Mouse (Mus musculus): ENCODE measurements around the gene Tlx3. TPM values are rescaled to one million over a fixed set of nuclear protein-coding genes. Genes with fewer than 3 reads are reported as not detected.
A peak's percentile ranks its signal among the peaks of the same experiment; 100 is the strongest.

The Tlx3 gene
- polyA plus RNA-seq, 1 experiment from 2014 or later: 83.5 TPM

GRCm38 (mm10) chr11:33202972-33203371 is 417 bp downstream of the Tlx3 start:
- no peaks in the 10 kb centered on the region for H3K9me3 ChIP-seq
- peak overlapping the region; percentile 47 for H3K4me3 ChIP-seq
- peaks cover 90% of the 10 kb centered on the region for H3K27me3 ChIP-seq (replicated peaks)
- no peaks in the 10 kb centered on the region for H3K36me3 ChIP-seq
- H3K27ac ChIP-seq: peak overlapping the region; percentile 68
- peak overlapping the region; percentile 65 for H3K9ac ChIP-seq
- under 1% methylated on average over 47 of the region's 47 CpGs for WGBS
- peak overlapping the region; percentile 66 for H3K4me2 ChIP-seq (replicated peaks)
- peaks cover 28% of the 10 kb centered on the region for H3K4me1 ChIP-seq
- ATAC-seq (ENCODE audit: low FRiP score, low read depth): peak; percentile 12; the same call in 1 of the 2 replicates

GRCm38 (mm10) chr11:33202296-33202695 is 1.1 kb downstream of the Tlx3 start:
- Histone ChIP-seq H3K9me3 (no peaks in the 10 kb centered on the region), H3K4me1 (peaks cover 28% of the 10 kb centered on the region), H3K4me2 (replicated peaks) (peak overlapping the region; percentile 66), H3K36me3 (no peaks in the 10 kb centered on the region), H3K27me3 (replicated peaks) (peaks cover 97% of the 10 kb centered on the region), H3K4me3 (peak overlapping the region; percentile 47), H3K27ac (0 out of 2 replicates have a peak overlapping the region, but pooled peaks have one; percentile 68), H3K9ac (peak overlapping the region; percentile 65)
- 1% methylated on average over 37 of the region's 37 CpGs for WGBS
- ATAC-seq (ENCODE audit: low FRiP score, low read depth): no peak

GRCm38 (mm10) chr11:33201626-33202010 is 1.8 kb downstream of the Tlx3 start:
- ATAC-seq (ENCODE audit: low FRiP score, low read depth): peak; percentile 27
- Histone ChIP-seq H3K27me3 (replicated peaks) (peaks cover 98% of the 10 kb centered on the region), H3K9me3 (no peaks in the 10 kb centered on the region), H3K36me3 (no peaks in the 10 kb centered on the region), H3K4me3 (peak overlapping the region; percentile 47), H3K4me1 (peaks cover 31% of the 10 kb centered on the region), H3K9ac (peak overlapping the region; percentile 65), H3K27ac (peak overlapping the region; percentile 84), H3K4me2 (replicated peaks) (peak overlapping the region; percentile 66)
- 0% methylated on average over 19 of the region's 19 CpGs for WGBS

- Histone ChIP-seq H3K4me2 (replicated peaks) (peak overlapping the region; percentile 66), H3K27me3 (replicated peaks) (peaks cover 98% of the 10 kb centered on the region), H3K36me3 (no peaks in the 10 kb centered on the region), H3K9ac (peak overlapping the region; percentile 65), H3K4me1 (peaks cover 35% of the 10 kb centered on the region), H3K9me3 (no peaks in the 10 kb centered on the region), H3K4me3 (peak overlapping the region; percentile 47), H3K27ac (peak overlapping the region; percentile 84)
- peak; percentile 51 for ATAC-seq (ENCODE audit: low FRiP score, low read depth)
- under 1% methylated on average over 69 of the region's 76 CpGs for WGBS
Observed at GRCm38 (mm10) chr11:33200764-33201625, 2.4 kb downstream of the Tlx3 start.

GRCm38 (mm10) chr11:33199906-33200763 is 3.3 kb downstream of the Tlx3 start:
- Histone ChIP-seq H3K27ac (0 out of 2 replicates have a peak overlapping the region, but pooled peaks have one; percentile 26), H3K4me3 (peak overlapping the region; percentile 47), H3K4me2 (replicated peaks) (peak overlapping the region; percentile 66), H3K27me3 (replicated peaks) (peaks cover 98% of the 10 kb centered on the region), H3K4me1 (peaks cover 35% of the 10 kb centered on the region), H3K9ac (peak overlapping the region; percentile 65), H3K9me3 (no peaks in the 10 kb centered on the region), H3K36me3 (no peaks in the 10 kb centered on the region)
- WGBS: under 1% methylated on average over 45 of the region's 45 CpGs
- ATAC-seq (ENCODE audit: low FRiP score, low read depth): no peak

- WGBS: 2% methylated on average over 15 of the region's 15 CpGs
- Histone ChIP-seq H3K9ac (peak overlapping the region; percentile 65; the same call in 1 of the 2 replicates), H3K4me2 (replicated peaks) (peak overlapping the region; percentile 66), H3K4me1 (peaks cover 33% of the 10 kb centered on the region), H3K36me3 (no peaks in the 10 kb centered on the region), H3K27ac (no peak overlapping the region), H3K9me3 (no peaks in the 10 kb centered on the region), H3K4me3 (peak overlapping the region; percentile 47), H3K27me3 (replicated peaks) (peaks cover 95% of the 10 kb centered on the region)
- no peak for ATAC-seq (ENCODE audit: low FRiP score, low read depth)
Observed at GRCm38 (mm10) chr11:33199117-33199514, 4.3 kb downstream of the Tlx3 start.

- ATAC-seq (ENCODE audit: low FRiP score, low read depth): no peak
- no peaks in the 10 kb centered on the region for H3K9me3 ChIP-seq
- H3K4me1 ChIP-seq: peaks cover 32% of the 10 kb centered on the region
- H3K27me3 ChIP-seq (replicated peaks): peaks cover 95% of the 10 kb centered on the region
- peak overlapping the region; percentile 47 for H3K4me3 ChIP-seq
- H3K27ac ChIP-seq: no peak overlapping the region
- peak overlapping the region; percentile 66 for H3K4me2 ChIP-seq (replicated peaks)
- WGBS: 15% methylated on average over 22 of the region's 22 CpGs
- H3K9ac ChIP-seq: 0 out of 2 replicates have a peak overlapping the region, but pooled peaks have one; percentile 17
- no peaks in the 10 kb centered on the region for H3K36me3 ChIP-seq
Observed at GRCm38 (mm10) chr11:33198351-33199116, 4.9 kb downstream of the Tlx3 start.

- H3K27ac ChIP-seq: no peak overlapping the region
- peaks cover 94% of the 10 kb centered on the region for H3K27me3 ChIP-seq (replicated peaks)
- H3K4me2 ChIP-seq (replicated peaks): peak overlapping the region; percentile 66
- H3K4me1 ChIP-seq: peaks cover 25% of the 10 kb centered on the region
- no peaks in the 10 kb centered on the region for H3K36me3 ChIP-seq
- WGBS: 10% methylated on average over 15 of the region's 15 CpGs
- H3K4me3 ChIP-seq: no peak overlapping the region
- no peak overlapping the region for H3K9ac ChIP-seq
- ATAC-seq (ENCODE audit: low FRiP score, low read depth): no peak
- no peaks in the 10 kb centered on the region for H3K9me3 ChIP-seq
Observed at GRCm38 (mm10) chr11:33197673-33198072, 5.7 kb downstream of the Tlx3 start.

- H3K9me3 ChIP-seq: no peaks in the 10 kb centered on the region
- no peaks in the 10 kb centered on the region for H3K36me3 ChIP-seq
- H3K4me1 ChIP-seq: peaks cover 23% of the 10 kb centered on the region
- no peak overlapping the region for H3K9ac ChIP-seq
- peak overlapping the region; percentile 66 for H3K4me2 ChIP-seq (replicated peaks)
- H3K4me3 ChIP-seq: no peak overlapping the region
- peaks cover 89% of the 10 kb centered on the region for H3K27me3 ChIP-seq (replicated peaks)
- H3K27ac ChIP-seq: no peak overlapping the region
- 19% methylated on average over 13 of the region's 13 CpGs for WGBS
- ATAC-seq (ENCODE audit: low FRiP score, low read depth): no peak
Observed at GRCm38 (mm10) chr11:33197133-33197514, 6.3 kb downstream of the Tlx3 start.

- Histone ChIP-seq H3K27me3 (replicated peaks) (peaks cover 85% of the 10 kb centered on the region), H3K9ac (no peak overlapping the region), H3K27ac (no peak overlapping the region), H3K4me3 (no peak overlapping the region), H3K9me3 (no peaks in the 10 kb centered on the region), H3K36me3 (no peaks in the 10 kb centered on the region), H3K4me1 (peaks cover 23% of the 10 kb centered on the region), H3K4me2 (replicated peaks) (peak overlapping the region; percentile 66; the same call in 1 of the 2 replicates)
- no peak for ATAC-seq (ENCODE audit: low FRiP score, low read depth)
- WGBS: 6% methylated on average over 24 of the region's 24 CpGs
Observed at GRCm38 (mm10) chr11:33196447-33197132, 6.8 kb downstream of the Tlx3 start.

Data from neural tube, embryonic 12.5 days (tissue).